Mouse (Mus musculus) ES-E14 (cell line): Measurements from ENCODE around the gene Gdap2.

Source experiments
- HCFC1 ChIP-seq: IDR thresholded peaks from 2 replicates; pipeline ENCODE4 v1.6.1; 2012; ENCODE audit warnings: low read length, inconsistent platforms, borderline replicate concordance; ENCODE audit not compliant: insufficient read depth
- ZNF384 ChIP-seq: IDR thresholded peaks from 2 replicates; pipeline ENCODE4 v1.6.1; 2012; ENCODE audit warnings: low read depth, low read length, inconsistent platforms

DNA sequence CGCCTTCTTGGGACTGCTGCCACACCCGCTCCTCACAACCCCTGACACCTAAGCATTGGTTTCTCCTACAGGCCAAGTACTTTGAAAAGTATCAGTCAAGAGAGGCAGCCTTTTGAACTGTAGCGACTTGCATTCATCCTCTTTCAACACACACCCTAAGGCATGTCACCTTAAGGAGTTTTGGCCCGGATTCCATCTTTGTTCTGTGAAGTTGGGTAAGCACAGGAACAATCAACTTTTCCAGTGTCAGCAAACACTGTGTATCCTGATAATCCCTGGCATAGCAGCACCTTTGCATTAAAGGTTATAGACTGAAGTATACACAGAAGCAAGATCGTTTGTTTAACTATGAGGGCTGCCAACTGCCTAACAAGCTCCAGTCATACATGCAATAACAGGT is 53.3 kb downstream of the Gdap2 start:
- TF ChIP-seq ZNF384 (no peak), HCFC1 (no peak)
